Mouse (Mus musculus) gastrocnemius, postnatal 36 days (tissue): ENCODE data around the gene Lipo4. TPM values are rescaled to one million over a fixed set of nuclear protein-coding genes. Genes with fewer than 3 reads are reported as not detected.
"Not testable (repeated sequence)": the region's sequence is repeated elsewhere in the genome, so short reads cannot be mapped to it uniquely, and the experiment has no call there.

Experiments used
- DNase-seq, 2 experiments: peaks; one replicate each; pipeline ENCODE4 v3.0.0; 2022
- intact Hi-C: fragments of 180-260 bp; cut with DNase I; formaldehyde crosslinking; loops from one replicate; pipeline ENCODE4 v1.15.1; 2025
- long read RNA-seq, 2 experiments: library from polyadenylated mRNA; stranded (forward); transcript quantifications; one replicate each; pipeline ENCODE4 v2.0.0; 2021
- total RNA-seq, 2 experiments: library from RNA; stranded (reverse); gene quantifications; 2 replicates each; pipeline ENCODE4 v1.2.3; 2021

Lipo4 gene
- total RNA-seq: under 1 TPM; 0.15 to 0.17 TPM
- long read RNA-seq, experiment 1: 0 reads
- long read RNA-seq, experiment 2: 0 reads

DNA sequence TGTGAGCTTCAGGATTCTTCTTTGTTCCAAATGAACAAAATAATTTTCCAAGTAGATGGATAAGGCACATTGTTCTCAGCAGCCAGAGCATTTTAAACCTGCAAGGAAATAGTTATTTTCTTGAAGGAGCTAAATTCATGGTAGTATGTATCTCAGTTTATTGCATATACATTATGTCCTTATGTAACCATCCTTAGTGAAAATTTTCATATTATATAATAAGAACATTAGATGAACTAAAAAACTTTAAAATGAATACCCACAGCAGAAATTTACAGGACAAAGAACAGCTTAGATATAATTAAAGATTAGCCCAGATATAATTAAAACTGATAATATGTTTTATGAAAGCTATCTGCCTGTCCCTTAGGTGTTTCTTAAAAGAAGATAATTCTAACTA lies at the start of gene Lipo4:
Lipo4 (minus strand) TSS at position 101 of the 400 bp plus-strand sequence.
- no peak for DNase-seq

DNA sequence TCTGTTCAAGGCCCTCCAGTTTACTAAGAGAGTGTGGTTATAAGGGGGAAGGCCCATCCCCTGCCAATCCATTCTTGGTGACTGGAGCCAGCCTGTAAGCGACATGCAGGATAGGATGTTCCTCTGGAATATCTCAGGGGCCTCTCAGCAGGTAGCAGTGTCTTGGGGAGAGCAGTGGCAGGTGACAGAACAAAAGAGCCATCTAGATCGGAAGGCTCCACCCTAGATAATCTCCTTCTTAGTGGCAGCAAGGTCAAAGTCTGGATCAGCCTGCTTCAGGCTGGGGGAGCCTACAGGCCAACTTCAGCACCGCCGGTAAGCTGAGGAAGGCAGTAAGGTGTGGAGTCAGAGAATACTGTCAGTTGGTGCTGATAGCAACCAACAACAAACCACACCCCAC lies 61.2 kb downstream of the Lipo4 start:
- intact Hi-C loops, DNase-seq: not testable (repeated sequence)

More for the DNA sequence above, at the start of gene Lipo4:
- intact Hi-C loops: no loop called here

DNA sequence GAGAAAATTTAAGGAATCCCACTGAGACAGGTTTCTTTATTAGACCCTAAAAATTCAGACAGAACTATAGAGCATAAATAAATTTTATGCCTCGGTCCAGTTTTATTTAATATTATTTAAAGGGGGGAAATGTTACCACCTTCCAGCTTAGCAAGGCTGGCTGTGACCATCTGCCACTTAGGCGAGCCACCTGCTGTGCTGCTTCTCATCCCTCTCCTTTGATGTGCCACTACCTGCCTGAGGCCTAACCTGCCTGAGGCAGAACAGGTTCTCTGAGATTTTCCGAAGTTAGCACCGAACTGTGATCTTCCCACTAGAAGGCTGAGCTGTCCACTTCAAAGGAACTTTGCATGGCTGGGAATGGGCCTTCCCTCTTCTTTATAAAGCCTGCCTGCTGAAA lies 63.9 kb downstream of the Lipo4 start:
- intact Hi-C loops: no loop called here
- no peak for DNase-seq

Other genes with a start within 250 kb of the Lipo4 start
- gene Rnls, start 125.5 kb downstream of the Lipo4 start, total RNA-seq: 10 to 100 TPM in 1 of 2 experiments, 1 to 10 TPM in 1; 9.3 to 10.2 TPM
- gene Gm8978, start 107.5 kb upstream of the Lipo4 start, total RNA-seq: not detected
- not detected for gene Lipo2, start 233.6 kb upstream of the Lipo4 start, total RNA-seq
- gene Lipo3, start 244.2 kb upstream of the Lipo4 start, total RNA-seq: 1 to 10 TPM; 4.3 to 4.6 TPM